Mouse (Mus musculus): ENCODE measurements around the gene Cyth1. TPM values are rescaled to one million over a fixed set of nuclear protein-coding genes. Genes with fewer than 3 reads are reported as not detected.

The Cyth1 gene
- total RNA-seq, 2 experiments from 2014 or later, result 65.9 to 67.3 TPM

DNA sequence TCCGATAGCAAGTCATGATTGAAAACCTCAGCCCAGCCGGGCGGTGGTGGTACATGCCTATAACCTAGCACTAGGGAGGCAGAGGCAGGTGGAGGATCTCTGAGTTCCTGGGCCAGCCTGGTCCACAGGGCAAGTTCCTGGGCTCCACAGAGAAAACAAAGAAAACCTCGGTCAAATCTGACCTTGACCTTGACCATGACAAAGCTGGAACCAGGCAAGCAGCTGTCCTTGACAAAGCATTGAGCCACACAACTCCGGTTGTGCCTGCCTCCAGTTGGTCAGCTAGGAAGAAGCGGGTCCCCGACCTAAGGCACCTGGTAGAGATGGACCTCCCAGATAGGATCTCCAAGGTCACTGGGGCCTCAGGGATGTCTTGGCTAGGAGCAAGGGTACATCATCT is 8.0 kb upstream of the Cyth1 start:
- intact Hi-C loops (cut with DNase I), result no loop called here

DNA sequence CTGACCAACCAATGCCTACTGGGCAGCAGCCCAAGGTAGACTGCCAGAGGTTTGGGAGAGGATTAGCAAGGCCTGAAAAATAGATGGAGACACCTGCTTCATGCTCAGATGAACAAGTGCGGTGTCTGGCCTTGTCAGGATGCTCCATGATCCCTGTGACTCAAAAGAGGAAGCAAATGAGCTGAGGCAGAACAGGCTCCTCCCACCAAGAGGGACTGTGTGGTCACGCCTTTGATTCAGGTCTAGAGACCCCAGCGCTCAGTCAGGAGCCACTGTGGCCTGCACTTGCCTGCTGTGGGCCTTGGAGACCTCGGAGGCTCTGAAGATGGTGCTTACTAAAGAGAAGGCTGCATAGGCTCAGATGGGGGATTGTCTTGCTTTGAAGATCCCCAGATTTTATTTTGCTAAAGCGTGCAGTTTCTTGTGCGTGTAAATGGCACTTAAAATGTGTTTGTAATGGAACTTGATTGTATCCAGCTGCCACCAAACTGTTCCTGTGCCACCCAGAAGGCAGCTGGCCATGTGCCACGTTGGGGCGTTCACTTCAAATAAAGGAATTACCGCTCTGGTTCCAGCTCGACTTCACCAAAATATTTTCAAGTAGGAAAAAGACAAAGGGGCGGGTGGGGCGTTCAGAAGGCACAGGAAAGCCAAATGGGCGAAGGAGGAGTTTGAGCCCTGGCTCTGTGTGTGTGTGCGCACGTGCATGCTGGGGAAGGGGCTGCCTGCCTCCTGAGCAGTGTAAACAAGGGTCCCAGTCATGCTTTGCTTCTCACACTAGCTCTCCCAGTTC is 6.0 kb upstream of the Cyth1 start:
- intact Hi-C loops (cut with DNase I), result no loop called here
- DNase-seq (ENCODE audit: low spot score in 2 of 2), result peak; percentile 47 to 55

More for the DNA sequence above, 8.0 kb upstream of the Cyth1 start:
- no peak for DNase-seq (ENCODE audit: low spot score in 2 of 2)

DNA sequence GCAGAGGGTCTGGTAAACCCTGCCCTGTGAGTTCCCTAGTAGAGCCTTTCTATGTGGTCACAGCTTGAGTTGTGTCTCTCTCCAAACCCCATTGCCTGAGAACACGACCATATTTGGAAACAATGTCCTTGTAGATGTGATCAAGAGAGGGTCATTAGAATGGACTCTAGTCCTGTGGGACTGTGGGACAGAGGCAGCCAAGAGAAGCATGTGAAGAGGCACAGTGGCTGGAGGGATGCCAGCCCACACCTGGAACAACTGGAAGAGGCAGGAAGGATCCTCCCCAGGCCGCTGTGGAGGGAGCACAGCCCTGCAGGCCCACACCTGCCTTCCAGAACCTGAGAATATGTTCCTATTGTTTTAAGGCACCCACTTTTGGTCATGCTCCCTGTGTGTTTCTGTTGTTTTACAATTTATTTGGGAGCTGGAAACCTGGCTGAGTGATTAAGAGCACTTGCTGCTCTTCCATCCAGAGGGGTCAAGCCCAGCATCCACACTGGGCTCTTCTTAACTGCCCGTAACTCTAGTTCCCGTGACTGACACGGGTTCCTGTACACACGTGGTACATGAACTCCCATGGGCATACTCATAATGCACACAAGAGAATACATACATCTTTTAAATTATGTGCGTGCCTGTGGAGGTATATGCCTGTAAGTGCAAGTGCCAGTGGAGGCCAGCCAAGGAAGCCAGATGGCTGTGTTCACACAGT is 5.2 kb upstream of the Cyth1 start:
- intact Hi-C loops (cut with DNase I), result no loop called here

DNA sequence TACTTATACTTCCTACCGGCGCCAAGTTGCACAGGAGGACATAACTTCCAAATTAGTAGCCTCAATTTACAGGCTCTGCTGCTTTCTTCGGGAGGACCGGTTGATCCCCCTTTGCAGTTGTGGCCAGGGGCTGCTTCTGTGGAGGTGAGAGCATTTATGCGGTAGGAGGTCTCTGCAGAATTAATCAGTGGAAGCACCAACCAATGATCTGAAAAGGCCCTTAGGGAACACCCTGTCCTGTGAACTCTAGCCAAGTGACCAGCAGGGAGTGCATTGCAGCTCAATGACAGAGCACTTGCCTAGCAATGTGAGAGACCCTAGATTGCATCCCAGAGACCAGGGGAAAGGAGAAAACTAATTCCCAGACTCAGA is 606 bp upstream of the Cyth1 start:
- no peak for DNase-seq (ENCODE audit: low spot score in 2 of 2)

More for the DNA sequence above, 5.2 kb upstream of the Cyth1 start:
- no peak for DNase-seq (ENCODE audit: low spot score in 2 of 2)

DNA sequence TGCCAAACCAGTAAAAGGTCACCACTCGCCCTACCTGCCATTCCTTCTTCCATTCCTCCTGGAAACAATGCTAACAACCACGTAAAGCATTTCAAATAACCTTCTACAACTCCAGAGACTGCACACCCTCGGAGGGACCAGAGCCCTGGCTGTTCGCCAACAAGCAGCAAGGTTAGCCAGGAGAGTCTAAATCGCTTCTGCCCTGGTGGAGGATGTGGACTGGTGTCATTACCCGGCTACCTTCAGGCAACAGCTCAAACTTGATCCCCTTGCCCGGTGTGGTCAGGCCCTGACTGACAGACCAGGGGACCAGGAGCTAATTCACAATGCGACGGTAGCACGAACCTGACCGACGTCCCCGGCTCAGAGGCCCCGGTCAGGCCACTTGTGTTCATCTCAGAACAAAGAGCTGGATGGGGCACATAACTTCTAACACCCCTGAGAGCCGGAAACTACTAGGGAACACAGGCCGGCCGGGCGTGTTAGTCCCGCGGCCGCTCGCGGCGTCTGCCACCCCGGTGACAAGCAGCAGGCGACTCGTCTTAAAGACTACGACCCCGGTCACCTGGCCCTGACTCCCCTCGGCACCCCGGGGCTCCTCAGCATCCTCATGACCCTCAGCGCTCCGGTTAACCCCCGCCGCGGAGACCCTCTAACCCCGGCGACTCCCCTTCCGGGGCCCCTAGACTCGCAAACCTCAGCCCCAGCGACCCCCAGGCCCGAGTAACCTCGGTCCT is 865 bp downstream of the Cyth1 start:
- peak in 1 of 2 experiments; percentile 32 for DNase-seq (ENCODE audit: low spot score in 2 of 2)
- intact Hi-C loops (cut with DNase I), result no loop called here

More for the DNA sequence above, 606 bp upstream of the Cyth1 start:
- intact Hi-C loops (cut with DNase I), result no loop called here

DNA sequence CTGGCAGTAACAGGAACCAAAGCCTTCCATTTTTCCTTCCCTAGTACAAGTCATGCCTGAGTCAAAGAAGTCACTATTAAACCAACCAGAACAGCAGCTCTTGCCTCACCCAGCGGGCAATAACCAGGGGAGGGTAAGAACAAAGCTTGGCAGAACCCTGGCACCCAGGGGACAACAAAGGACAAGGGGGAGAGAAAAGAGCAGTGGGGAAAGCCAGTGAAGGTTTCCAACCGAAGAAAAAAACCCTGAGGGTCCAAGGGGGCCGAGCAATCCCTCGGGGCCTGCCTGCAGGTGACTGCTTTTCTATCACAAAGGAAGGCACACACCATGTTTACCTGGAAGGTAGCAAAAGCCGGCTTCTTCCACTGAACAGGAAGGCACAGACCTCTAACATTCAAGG is 1.7 kb downstream of the Cyth1 start:
- DNase-seq (ENCODE audit: low spot score in 2 of 2), result no peak
- intact Hi-C loops (cut with DNase I), result no loop called here

DNA sequence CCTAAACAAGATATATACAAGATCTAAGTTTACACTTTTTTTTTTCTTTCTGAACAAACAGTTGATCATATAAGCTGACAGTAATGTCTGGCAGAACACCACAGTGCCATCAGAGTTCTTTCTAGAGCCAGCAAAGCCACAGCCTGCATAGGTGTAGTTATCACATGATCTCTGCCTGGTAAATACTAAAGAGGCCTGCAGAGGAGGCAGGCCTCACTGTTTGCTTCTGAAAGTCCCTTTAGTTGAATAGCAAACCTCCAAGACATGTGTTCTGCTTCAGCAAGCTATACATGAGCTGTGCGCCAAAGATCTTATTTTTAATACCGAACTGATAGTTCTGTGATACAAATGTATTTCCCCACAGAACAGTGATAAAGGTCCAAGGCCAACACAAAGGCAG is 3.3 kb downstream of the Cyth1 start:
- intact Hi-C loops (cut with DNase I), result no loop called here
- DNase-seq (ENCODE audit: low spot score in 2 of 2), result no peak

DNA sequence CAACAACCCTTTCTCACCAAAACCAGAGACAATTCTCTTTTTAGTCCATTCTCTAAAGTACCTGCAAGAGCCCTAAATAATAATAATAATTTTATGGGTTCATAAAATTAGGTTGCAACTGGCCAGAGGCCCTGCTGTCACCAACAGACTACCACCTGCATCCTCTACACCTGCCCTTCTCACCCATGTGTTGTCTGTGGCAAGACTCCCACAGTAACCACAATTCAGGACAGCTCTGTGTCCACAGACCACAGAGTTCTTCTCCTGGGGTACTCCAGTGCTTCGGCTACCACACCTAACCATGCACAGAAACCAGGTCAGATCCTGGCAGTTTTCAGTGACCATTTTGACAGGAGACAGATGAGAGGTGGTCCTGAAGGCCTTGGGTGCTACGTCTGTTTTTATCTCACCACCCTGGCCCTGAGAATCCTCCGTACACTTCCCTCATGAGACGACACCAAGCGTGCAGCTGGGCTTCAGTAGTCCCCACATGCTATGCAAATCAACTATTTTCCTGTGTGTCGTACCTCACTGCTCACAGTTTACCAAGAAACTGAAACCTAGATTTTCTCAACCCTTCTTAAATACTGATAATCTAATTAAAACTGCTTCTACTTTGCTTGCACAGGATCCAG is 4.6 kb downstream of the Cyth1 start:
- intact Hi-C loops (cut with DNase I), result no loop called here
- no peak for DNase-seq (ENCODE audit: low spot score in 2 of 2)

DNA sequence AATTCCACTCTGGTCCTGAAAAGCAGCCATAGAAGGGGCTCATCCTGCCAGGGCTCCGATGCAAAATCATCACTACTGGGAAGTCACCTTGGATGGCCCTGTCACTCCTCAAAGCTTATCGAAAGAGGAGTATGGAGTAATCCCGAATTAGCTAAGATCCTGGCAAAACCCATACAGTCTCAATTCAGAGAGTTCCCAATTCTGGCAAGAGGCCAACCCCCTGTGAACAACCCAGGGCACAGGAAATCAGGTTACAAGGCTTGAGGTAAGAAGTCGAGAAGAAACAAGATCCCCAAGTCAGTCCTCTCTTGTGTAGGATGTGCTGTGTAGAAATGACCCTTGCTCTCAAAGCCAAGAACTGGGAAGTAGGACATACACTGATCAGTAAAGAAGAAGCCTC is 5.9 kb downstream of the Cyth1 start:
- no peak for DNase-seq (ENCODE audit: low spot score in 2 of 2)
- intact Hi-C loops (cut with DNase I), result no loop called here

DNA sequence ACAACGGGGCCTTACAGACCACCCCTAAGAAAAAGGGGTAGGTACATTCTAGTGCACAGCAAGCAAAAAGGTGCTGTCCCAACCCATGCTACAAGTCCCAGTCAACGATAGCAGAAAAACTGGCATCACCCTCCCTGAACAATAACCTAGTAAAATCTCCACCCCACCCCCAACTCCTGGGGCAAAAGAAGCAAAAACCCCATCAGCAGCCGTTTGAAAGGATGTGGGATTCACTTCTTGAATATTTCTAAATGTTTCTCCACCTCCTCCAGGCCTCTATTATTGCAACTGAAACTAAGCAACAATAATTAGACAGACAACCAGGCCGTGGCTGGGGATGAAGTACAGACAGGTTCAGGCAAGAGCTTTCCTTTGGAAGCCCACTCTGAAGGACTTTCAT is 8.0 kb downstream of the Cyth1 start:
- DNase-seq (ENCODE audit: low spot score in 2 of 2), result no peak
- intact Hi-C loops (cut with DNase I), result no loop called here

DNA sequence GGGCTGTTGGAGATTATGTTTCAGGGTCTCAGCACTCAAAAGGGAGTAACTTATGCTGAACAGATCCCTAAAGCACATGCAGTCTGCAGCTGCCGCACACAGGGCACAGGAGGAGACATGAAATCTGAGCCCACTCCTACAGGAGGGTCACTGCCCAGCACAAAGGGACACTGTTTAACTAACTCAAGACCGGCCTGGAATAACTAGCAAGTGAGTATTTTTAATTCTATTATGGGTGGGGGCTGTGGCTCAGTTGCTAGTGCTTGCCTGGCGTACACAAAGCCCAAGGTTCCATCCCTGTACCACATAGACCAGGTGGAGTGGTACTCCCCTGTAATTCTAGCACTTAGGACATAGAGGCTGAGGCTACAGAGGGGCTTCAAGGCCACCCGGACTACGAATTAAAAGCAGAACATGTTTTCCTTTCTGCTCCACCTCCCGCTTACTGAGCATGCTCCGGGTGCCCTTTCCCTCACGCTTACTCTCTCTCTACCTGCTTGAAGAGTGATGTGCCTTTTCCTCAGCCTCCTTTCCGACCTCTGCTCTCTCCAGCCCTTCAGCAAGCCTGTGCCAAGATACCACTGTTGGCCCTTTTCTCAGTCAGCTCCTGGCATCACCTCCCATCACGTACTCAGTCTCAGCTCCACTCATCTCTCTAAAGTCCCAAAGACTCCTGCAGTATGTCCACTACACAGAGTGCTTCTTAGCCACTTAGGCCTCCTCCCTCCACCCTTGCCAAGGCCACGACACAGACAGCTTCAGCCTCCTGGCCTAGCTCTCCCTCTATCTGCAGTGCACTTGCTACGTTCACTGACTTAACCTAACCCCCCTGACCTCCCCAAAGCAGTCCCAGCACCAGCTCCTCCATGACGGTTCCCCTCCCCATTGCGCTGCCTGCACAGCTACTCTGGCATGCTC is 8.9 kb downstream of the Cyth1 start:
- DNase-seq (ENCODE audit: low spot score in 2 of 2), result no peak
- intact Hi-C loops (cut with DNase I), result no loop called here

DNA sequence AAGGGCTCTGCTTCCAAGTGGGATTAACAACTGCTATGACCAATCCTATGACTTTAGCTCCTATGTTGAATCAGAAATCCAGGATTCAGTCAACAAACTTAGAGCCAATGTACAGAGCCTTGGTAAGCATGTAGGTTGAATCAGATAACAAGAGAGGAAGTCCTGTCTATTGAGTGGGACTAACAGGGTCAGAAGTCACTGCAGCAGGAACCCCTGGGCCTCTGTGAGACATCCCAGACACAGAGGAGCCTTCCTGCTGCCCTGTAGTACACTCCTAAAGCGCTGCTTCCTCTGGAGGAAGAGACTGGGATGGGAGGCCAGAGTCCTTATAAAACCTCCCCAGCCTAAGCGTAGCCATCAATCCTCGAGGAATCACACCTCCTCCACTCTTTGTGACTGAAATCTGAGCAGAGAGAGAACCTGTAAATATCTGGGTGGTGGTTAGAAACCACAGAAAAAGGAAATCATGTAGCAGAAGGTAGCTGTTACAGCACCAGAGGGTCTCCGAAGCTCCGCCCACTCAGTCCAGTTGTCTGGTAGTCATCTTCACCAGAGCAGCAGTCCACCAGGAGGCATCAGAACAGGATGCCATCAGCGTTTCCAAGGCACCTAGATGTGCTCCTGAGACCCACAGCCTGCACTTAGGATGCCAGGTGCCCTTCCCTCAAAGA is 11.7 kb downstream of the Cyth1 start:
- intact Hi-C loops (cut with DNase I), result no loop called here
- DNase-seq (ENCODE audit: low spot score in 2 of 2), result no peak

DNA sequence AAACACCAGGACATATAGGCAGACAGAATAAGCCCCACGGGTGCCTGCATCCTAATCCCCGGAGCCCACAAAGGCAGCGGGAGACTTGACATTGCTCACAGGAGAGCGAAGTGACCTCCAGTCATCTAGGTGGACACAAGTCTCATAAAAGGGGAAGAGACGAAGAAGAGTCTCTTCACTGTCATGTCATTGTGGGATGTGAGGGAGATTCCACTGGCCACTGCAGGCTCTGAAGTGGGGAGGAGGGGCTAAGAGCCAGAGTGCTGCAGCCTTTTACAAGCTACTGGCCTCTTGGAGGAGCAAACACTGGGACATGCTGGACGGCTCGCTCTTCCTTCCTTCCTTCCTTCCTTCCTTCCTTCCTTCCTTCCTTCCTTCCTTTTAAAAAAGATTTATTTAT is 13.5 kb downstream of the Cyth1 start:
- intact Hi-C loops (cut with DNase I), result no loop called here

DNA sequence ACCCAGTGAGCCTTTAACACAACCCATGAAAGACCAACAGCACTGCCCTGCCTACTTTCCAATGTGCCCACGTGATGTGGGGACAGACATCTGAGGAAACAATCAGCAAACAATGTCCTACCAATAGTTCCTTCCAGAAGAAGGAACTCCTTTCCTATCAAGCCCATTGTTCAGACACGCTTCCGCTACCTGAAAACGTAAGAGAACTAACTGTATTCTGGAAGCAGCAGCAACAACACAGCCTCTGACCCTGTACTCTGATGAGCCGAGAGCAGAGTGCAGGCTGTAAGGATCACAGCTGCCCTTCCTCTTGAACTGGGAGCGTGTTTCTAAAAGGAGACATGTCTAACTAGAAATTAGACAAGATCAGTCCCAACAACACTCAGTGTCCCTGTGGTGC is 13.9 kb downstream of the Cyth1 start:
- intact Hi-C loops (cut with DNase I), result no loop called here

More for the DNA sequence above, 13.5 kb downstream of the Cyth1 start:
- DNase-seq (ENCODE audit: low spot score in 2 of 2), result no peak

DNA sequence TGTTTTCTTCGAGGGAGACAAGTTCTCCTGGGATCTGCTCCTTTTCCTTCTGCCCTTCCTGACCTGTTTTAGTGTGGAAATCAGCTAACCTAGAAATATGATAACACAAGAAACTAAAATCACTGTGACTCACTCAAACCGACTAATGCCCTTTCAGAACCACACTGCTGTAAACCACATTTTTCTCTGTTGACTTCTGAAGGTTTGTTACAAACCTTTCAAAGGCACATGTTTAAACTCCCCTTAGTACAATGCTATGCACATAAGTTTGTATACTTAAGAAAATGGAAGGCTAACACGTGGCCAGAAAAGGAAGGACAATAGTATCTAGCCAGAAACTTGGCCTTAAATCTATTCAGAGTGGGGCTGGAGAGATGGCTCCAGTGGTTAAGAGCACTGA is 14.5 kb downstream of the Cyth1 start:
- intact Hi-C loops (cut with DNase I), result no loop called here
- DNase-seq (ENCODE audit: low spot score in 2 of 2), result no peak

More for the DNA sequence above, 13.9 kb downstream of the Cyth1 start:
- DNase-seq (ENCODE audit: low spot score in 2 of 2), result no peak

DNA sequence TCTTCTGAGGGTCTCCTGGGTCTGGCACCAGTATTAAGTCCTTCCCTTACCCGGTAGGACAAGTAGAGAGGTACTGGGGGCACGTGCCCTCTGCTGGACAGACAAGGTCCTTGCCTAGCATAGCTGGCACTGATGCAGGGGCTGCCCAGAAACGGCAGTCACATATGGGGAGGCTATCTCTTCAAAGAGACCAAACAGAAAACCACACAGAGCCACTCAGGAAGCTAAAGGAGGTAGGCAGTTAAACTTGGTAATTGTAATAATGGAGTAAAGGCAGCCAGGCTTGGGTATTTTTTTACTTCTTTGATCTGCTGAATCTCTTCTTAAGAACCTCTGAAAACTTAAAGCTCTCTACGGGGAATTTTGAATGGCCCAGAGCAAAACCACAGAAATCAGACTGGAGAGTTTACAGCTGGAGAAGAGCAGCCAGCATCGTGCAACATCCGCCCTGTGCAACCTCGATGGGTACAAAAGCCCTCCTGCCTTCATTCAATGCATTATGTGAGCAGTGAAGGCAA is 16.0 kb downstream of the Cyth1 start:
- intact Hi-C loops (cut with DNase I), result no loop called here
- DNase-seq (ENCODE audit: low spot score in 2 of 2), result no peak

DNA sequence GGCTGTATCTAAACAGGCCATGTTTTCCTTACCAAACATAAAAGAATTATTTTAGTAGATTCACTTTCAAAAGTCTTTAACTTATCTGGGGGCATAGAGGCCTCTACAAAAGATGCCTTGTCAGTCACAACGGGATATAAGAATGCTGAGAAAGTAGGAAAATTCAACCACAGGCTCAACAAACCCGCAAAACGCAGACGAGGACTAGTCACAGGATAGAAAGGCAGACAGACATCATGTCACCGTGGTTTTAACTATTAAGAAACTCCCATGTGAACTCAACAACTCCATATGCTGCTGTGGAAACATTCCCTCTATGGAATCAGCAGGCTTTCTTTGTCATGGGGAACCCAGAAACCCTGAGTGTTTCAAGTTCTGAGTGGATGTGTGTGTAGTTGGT is 18.5 kb downstream of the Cyth1 start:
- intact Hi-C loops (cut with DNase I), result loop anchor here (10.0 kb wide), 1 partner anchor 355 kb away; the partner anchor contains the start of gene Tha1
- DNase-seq (ENCODE audit: low spot score in 2 of 2), result no peak

DNA sequence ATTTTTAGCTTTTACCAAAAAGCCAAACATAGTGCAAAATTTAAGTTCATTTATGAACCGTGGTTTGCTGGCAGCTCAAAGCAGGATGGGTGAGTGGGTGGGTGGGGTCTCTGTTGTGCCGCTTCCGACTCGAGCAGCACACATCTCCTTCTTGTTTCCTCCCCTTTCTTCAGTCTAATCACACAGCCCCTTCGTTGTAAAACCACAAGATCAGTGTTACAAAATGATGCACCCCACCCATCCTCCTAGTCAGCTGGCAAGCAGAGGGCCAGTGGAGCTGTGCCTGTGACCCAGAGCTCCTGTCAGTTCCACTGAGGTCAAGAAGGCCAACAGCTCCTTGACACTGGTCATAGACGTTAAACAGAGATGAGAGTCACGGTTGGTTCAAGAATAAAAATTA is 20.7 kb downstream of the Cyth1 start:
- intact Hi-C loops (cut with DNase I), result loop anchor here (10.0 kb wide), 1 partner anchor 353 kb away; the partner anchor contains the start of gene Tha1
- DNase-seq (ENCODE audit: low spot score in 2 of 2), result no peak
